In genomic region chr2:33292057-33292456, GRCm38 (mm10) we compare ENCODE assay signal across 24 mouse cellular contexts.
A peak's percentile ranks its signal among the peaks of the same experiment; 100 is the strongest.
DNase-seq lines count a peak whose midpoint lies in the region; ATAC-seq lines count a peak whose summit lies in the region.
"Had no signal": no experiment of that assay in that cellular context is flagged by ENCODE, and none has a peak within 500 bp of the region (broad histone marks: within the 10 kb centered on the region; RNA-seq: fewer than 3 reads in every experiment).

No protein-coding gene starts in this region.

- no peak overlapping the region for H3K4me2 ChIP-seq in lung, embryonic 16.5 days (ENCODE audit: low read depth, low read length)
- no peak overlapping the region for H3K4me2 ChIP-seq in liver, embryonic 12.5 days
- H3K4me2 ChIP-seq: embryonic facial prominence, embryonic 12.5 days; forebrain, embryonic 15.5 days had no signal

- no peaks in the 10 kb centered on the region for H3K9me3 ChIP-seq in lung, embryonic 16.5 days (ENCODE audit: control insufficient read depth, low read length)
- no peaks in the 10 kb centered on the region for H3K9me3 ChIP-seq in liver, embryonic 12.5 days (replicated peaks)
- H3K9me3 ChIP-seq: embryonic facial prominence, embryonic 12.5 days; forebrain, embryonic 15.5 days had no signal

- 39% methylated on average over 2 of the region's 2 CpGs for WGBS in lung, embryonic 16.5 days
- WGBS in liver, embryonic 12.5 days (ENCODE audit: insufficient replicate concordance) = 28% methylated on average over 2 of the region's 2 CpGs

- no peak overlapping the region for H3K27ac ChIP-seq in lung, embryonic 16.5 days (ENCODE audit: low read length)
- H3K27ac ChIP-seq in liver, embryonic 12.5 days = no peak overlapping the region
- H3K27ac ChIP-seq: embryonic facial prominence, embryonic 12.5 days; forebrain, embryonic 15.5 days had no signal

- no peaks in the 10 kb centered on the region for H3K4me1 ChIP-seq in lung, embryonic 16.5 days (replicated peaks; ENCODE audit: control insufficient read depth, insufficient read depth, low read length)
- H3K4me1 ChIP-seq in liver, embryonic 12.5 days = peaks cover 23% of the 10 kb centered on the region
- H3K4me1 ChIP-seq: embryonic facial prominence, embryonic 12.5 days had no signal

- H3K4me3 ChIP-seq in lung, embryonic 16.5 days (ENCODE audit: low read length) = no peak overlapping the region
- H3K4me3 ChIP-seq in liver, embryonic 12.5 days = no peak overlapping the region
- H3K4me3 ChIP-seq: embryonic facial prominence, embryonic 12.5 days; forebrain, embryonic 15.5 days had no signal

- H3K27me3 ChIP-seq in lung, embryonic 16.5 days (ENCODE audit: control insufficient read depth, insufficient read depth, low read depth, low read length) = no peaks in the 10 kb centered on the region
- no peaks in the 10 kb centered on the region for H3K27me3 ChIP-seq in liver, embryonic 12.5 days (replicated peaks)
- H3K27me3 ChIP-seq: embryonic facial prominence, embryonic 12.5 days; forebrain, embryonic 15.5 days had no signal

- DNase-seq in lung, postnatal 25 days (ENCODE audit: low spot score) = no peak
- DNase-seq in left cerebral cortex, postnatal 25 days (ENCODE audit: low spot score in 2 of 2) = no peak
- DNase-seq in layer of hippocampus, postnatal 10 days (ENCODE audit: low spot score in 2 of 2) = no peak
- no peak for DNase-seq in gastrocnemius, adult 18-20 months (ENCODE audit: low spot score)
- DNase-seq: adrenal gland, adult 8-10 months; cerebellum, adult 8-10 months; cerebellum, postnatal 25 days; heart, postnatal 14 days; kidney, adult 9 months; kidney, postnatal 10 days; layer of hippocampus, adult 9-11 months; lung, adult 18-20 months; lung, postnatal 14 days; midbrain, embryonic 14.5 days; thymus, adult 18-20 months; thymus, postnatal 25 days had no signal

- H3K9ac ChIP-seq in lung, embryonic 16.5 days (ENCODE audit: low read length) = no peak overlapping the region
- H3K9ac ChIP-seq in liver, embryonic 12.5 days = no peak overlapping the region
- H3K9ac ChIP-seq: embryonic facial prominence, embryonic 12.5 days; forebrain, embryonic 15.5 days had no signal

- no peaks in the 10 kb centered on the region for H3K36me3 ChIP-seq in lung, embryonic 16.5 days (ENCODE audit: control insufficient read depth, insufficient read depth, low read length)
- no peaks in the 10 kb centered on the region for H3K36me3 ChIP-seq in liver, embryonic 12.5 days
- H3K36me3 ChIP-seq: embryonic facial prominence, embryonic 12.5 days had no signal

- peak; percentile 34; the same call in 1 of the 2 replicates for ATAC-seq in lung, embryonic 16.5 days (ENCODE audit: low read depth)
- ATAC-seq in liver, embryonic 12.5 days = 0 out of 2 replicates have a peak, but pooled peaks have one; percentile 30
- peak; percentile 92 for ATAC-seq in megakaryocyte progenitor cell, adult 5-6 weeks (replicated peaks; ENCODE audit: poor library complexity)
- ATAC-seq: activated CD4-positive, CD25-positive, alpha-beta regulatory T cell, adult 4 months; CD4-positive, CD25-positive, alpha-beta regulatory T cell, adult 4 months; forebrain, embryonic 15.5 days; hindbrain, embryonic 16.5 days had no signal

- intact Hi-C loops in left cerebral cortex, postnatal 25 days (cut with DNase I) = no loop called here

Comparison
In these comparisons a context has a peak if more than half of its experiments do, and no peak if none do; other contexts are left out.
1. ATAC-seq: peak in every context shown above with its lines; median percentile 92 in megakaryocyte progenitor cell, adult 5-6 weeks; 34 in lung, embryonic 16.5 days; 30 in liver, embryonic 12.5 days.